Mouse (Mus musculus) kidney, embryonic 15.5 days (tissue): ENCODE data around the gene Ncapd3. TPM values are rescaled to one million over a fixed set of nuclear protein-coding genes. Genes with fewer than 3 reads are reported as not detected.

ENCODE experiments used
- ATAC-seq: fragments of 200-750 bp; cut with Nextera tagmentation; replicated peaks from 2 replicates; pipeline ENCODE4 v1.8.0; 2017; ENCODE audit warnings: moderate TSS enrichment; ENCODE audit not compliant: low FRiP score
- H3K27ac ChIP-seq: fragments of 300-500 bp; sonication (generic); 2 replicates; pipeline ENCODE4 v1.5.1; 2015; ENCODE audit warnings: mild to moderate bottlenecking, inconsistent platforms
- H3K27me3 ChIP-seq: fragments of 300-500 bp; sonication (generic); 2 replicates; pipeline ENCODE4 v1.6.1; 2015; ENCODE audit warnings: inconsistent platforms
- H3K36me3 ChIP-seq: fragments of 300-500 bp; sonication (generic); 2 replicates; pipeline ENCODE4 v1.6.1; 2015; ENCODE audit warnings: inconsistent platforms
- H3K4me1 ChIP-seq: fragments of 300-500 bp; sonication (generic); 2 replicates; pipeline ENCODE4 v1.6.1; 2015; ENCODE audit warnings: inconsistent platforms
- H3K4me2 ChIP-seq: fragments of 300-500 bp; sonication (generic); 2 replicates; pipeline ENCODE4 v1.6.1; 2015; ENCODE audit warnings: moderate library complexity, mild to moderate bottlenecking, inconsistent platforms
- H3K4me3 ChIP-seq: fragments of 300-500 bp; sonication (generic); replicated peaks from 2 replicates; pipeline ENCODE4 v1.5.1; 2015; ENCODE audit warnings: mild to moderate bottlenecking, inconsistent platforms
- H3K9ac ChIP-seq: fragments of 300-500 bp; sonication (generic); 2 replicates; pipeline ENCODE4 v1.6.1; 2015; ENCODE audit warnings: mild to moderate bottlenecking, inconsistent platforms
- H3K9me3 ChIP-seq: fragments of 300-500 bp; sonication (generic); replicated peaks from 2 replicates; pipeline ENCODE4 v1.6.1; 2016; ENCODE audit warnings: inconsistent platforms
- WGBS: fragments of 180-500 bp; shearing (Covaris S2); methylation state at CpG from one replicate; pipeline ENCODE4 v1.1.7; 2015; ENCODE audit warnings: mixed read lengths; 5-methylcytosine and 5-hydroxymethylcytosine counted together
- polyA plus RNA-seq: library from polyadenylated mRNA; unstranded; fragments of >200 nt; fragmentation: Nextera tagmentation; extraction: Ambion mirVana; gene quantifications from 2 replicates; pipeline ENCODE4 v1.2.1, GENCODE M21; 2015

Ncapd3 gene
- polyA plus RNA-seq, 1 experiment from 2014 or later: 31.0 TPM

GRCm38 (mm10) chr9:27005231-27005630 is 24.7 kb upstream of the Ncapd3 start:
- H3K4me3 ChIP-seq: no peak overlapping the region
- H3K9me3 ChIP-seq: no peaks in the 10 kb centered on the region
- peaks cover 79% of the 10 kb centered on the region for H3K36me3 ChIP-seq
- ATAC-seq: no peak
- H3K9ac ChIP-seq: no peak overlapping the region
- H3K27ac ChIP-seq: no peak overlapping the region
- no peaks in the 10 kb centered on the region for H3K27me3 ChIP-seq
- H3K4me1 ChIP-seq: peaks cover 14% of the 10 kb centered on the region
- no peak overlapping the region for H3K4me2 ChIP-seq
- 87% methylated on average over 3 of the region's 3 CpGs for WGBS

- Histone ChIP-seq H3K4me2 (no peak overlapping the region), H3K4me1 (peaks cover 7% of the 10 kb centered on the region), H3K27ac (no peak overlapping the region), H3K27me3 (no peaks in the 10 kb centered on the region), H3K9me3 (no peaks in the 10 kb centered on the region), H3K36me3 (peaks cover 86% of the 10 kb centered on the region), H3K9ac (no peak overlapping the region), H3K4me3 (no peak overlapping the region)
- no peak for ATAC-seq
- WGBS: 84% methylated on average over 1 of the region's 1 CpGs
Measured at GRCm38 (mm10) chr9:27005933-27006332, 24.0 kb upstream of the Ncapd3 start.

GRCm38 (mm10) chr9:27006866-27007265 is 23.1 kb upstream of the Ncapd3 start:
- Histone ChIP-seq H3K4me3 (no peak overlapping the region), H3K27me3 (no peaks in the 10 kb centered on the region), H3K4me1 (no peaks in the 10 kb centered on the region), H3K27ac (no peak overlapping the region), H3K36me3 (peaks cover 92% of the 10 kb centered on the region), H3K4me2 (no peak overlapping the region), H3K9me3 (no peaks in the 10 kb centered on the region), H3K9ac (no peak overlapping the region)
- WGBS: 96% methylated on average over 5 of the region's 5 CpGs
- ATAC-seq: no peak

- WGBS: 79% methylated on average over 5 of the region's 5 CpGs
- H3K4me1 ChIP-seq: no peaks in the 10 kb centered on the region
- peaks cover 100% of the 10 kb centered on the region for H3K36me3 ChIP-seq
- ATAC-seq: no peak
- H3K27me3 ChIP-seq: no peaks in the 10 kb centered on the region
- H3K9ac ChIP-seq: no peak overlapping the region
- H3K9me3 ChIP-seq: no peaks in the 10 kb centered on the region
- no peak overlapping the region for H3K27ac ChIP-seq
- no peak overlapping the region for H3K4me3 ChIP-seq
- H3K4me2 ChIP-seq: no peak overlapping the region
Measured at GRCm38 (mm10) chr9:27009231-27009630, 20.7 kb upstream of the Ncapd3 start.

GRCm38 (mm10) chr9:27011572-27011971 is 18.4 kb upstream of the Ncapd3 start:
- no peak overlapping the region for H3K4me3 ChIP-seq
- no peak overlapping the region for H3K9ac ChIP-seq
- ATAC-seq: no peak
- H3K36me3 ChIP-seq: peaks cover 100% of the 10 kb centered on the region
- no peak overlapping the region for H3K27ac ChIP-seq
- H3K27me3 ChIP-seq: no peaks in the 10 kb centered on the region
- 91% methylated on average over 4 of the region's 4 CpGs for WGBS
- H3K4me2 ChIP-seq: no peak overlapping the region
- H3K4me1 ChIP-seq: no peaks in the 10 kb centered on the region
- no peaks in the 10 kb centered on the region for H3K9me3 ChIP-seq

- Histone ChIP-seq H3K4me1 (no peaks in the 10 kb centered on the region), H3K4me2 (no peak overlapping the region), H3K27me3 (no peaks in the 10 kb centered on the region), H3K9ac (no peak overlapping the region), H3K4me3 (no peak overlapping the region), H3K9me3 (no peaks in the 10 kb centered on the region), H3K36me3 (peaks cover 72% of the 10 kb centered on the region), H3K27ac (no peak overlapping the region)
- ATAC-seq: no peak
- WGBS: 95% methylated on average over 10 of the region's 10 CpGs
Measured at GRCm38 (mm10) chr9:27018961-27019360, 11.0 kb upstream of the Ncapd3 start.

- no peak for ATAC-seq
- H3K27ac ChIP-seq: no peak overlapping the region
- H3K36me3 ChIP-seq: peaks cover 30% of the 10 kb centered on the region
- H3K4me1 ChIP-seq: peaks cover 25% of the 10 kb centered on the region
- 87% methylated on average over 4 of the region's 4 CpGs for WGBS
- no peaks in the 10 kb centered on the region for H3K27me3 ChIP-seq
- H3K9me3 ChIP-seq: no peaks in the 10 kb centered on the region
- H3K4me2 ChIP-seq: no peak overlapping the region
- H3K9ac ChIP-seq: no peak overlapping the region
- H3K4me3 ChIP-seq: no peak overlapping the region
Measured at GRCm38 (mm10) chr9:27023681-27024080, 6.3 kb upstream of the Ncapd3 start.

- Histone ChIP-seq H3K27me3 (no peaks in the 10 kb centered on the region), H3K4me1 (peaks cover 39% of the 10 kb centered on the region), H3K9me3 (no peaks in the 10 kb centered on the region), H3K4me2 (peak overlapping the region; percentile 91; the same call in 1 of the 2 replicates), H3K36me3 (peaks cover 18% of the 10 kb centered on the region), H3K9ac (no peak overlapping the region), H3K27ac (no peak overlapping the region), H3K4me3 (no peak overlapping the region)
- no peak for ATAC-seq
- WGBS: 85% methylated on average over 1 of the region's 1 CpGs
Measured at GRCm38 (mm10) chr9:27026708-27027107, 3.3 kb upstream of the Ncapd3 start.

- Histone ChIP-seq H3K9me3 (no peaks in the 10 kb centered on the region), H3K36me3 (peaks cover 4% of the 10 kb centered on the region; the same call in 1 of the 2 replicates), H3K27me3 (no peaks in the 10 kb centered on the region), H3K4me2 (peak overlapping the region; percentile 91), H3K9ac (peak overlapping the region; percentile 94), H3K27ac (peak overlapping the region; percentile 94), H3K4me1 (peaks cover 48% of the 10 kb centered on the region), H3K4me3 (peak overlapping the region; percentile 98)
- under 1% methylated on average over 52 of the region's 52 CpGs for WGBS
- peak; percentile 23 for ATAC-seq
Measured at GRCm38 (mm10) chr9:27029022-27029827, 750 bp upstream of the Ncapd3 start.

- peak; percentile 38 for ATAC-seq
- peak overlapping the region; percentile 98 for H3K4me3 ChIP-seq
- H3K27ac ChIP-seq: peak overlapping the region; percentile 94
- peak overlapping the region; percentile 91 for H3K4me2 ChIP-seq
- peaks cover 5% of the 10 kb centered on the region; the same call in 1 of the 2 replicates for H3K36me3 ChIP-seq
- no peaks in the 10 kb centered on the region for H3K9me3 ChIP-seq
- no peaks in the 10 kb centered on the region for H3K27me3 ChIP-seq
- peaks cover 48% of the 10 kb centered on the region for H3K4me1 ChIP-seq
- under 1% methylated on average over 17 of the region's 17 CpGs for WGBS
- peak overlapping the region; percentile 77 for H3K9ac ChIP-seq
Measured at GRCm38 (mm10) chr9:27030763-27031100, 757 bp downstream of the Ncapd3 start.

GRCm38 (mm10) chr9:27043892-27044291 is 13.9 kb downstream of the Ncapd3 start:
- H3K4me2 ChIP-seq: no peak overlapping the region

GRCm38 (mm10) chr9:27049492-27049891 is 19.5 kb downstream of the Ncapd3 start:
- Histone ChIP-seq H3K27ac (no peak overlapping the region), H3K4me3 (no peak overlapping the region), H3K4me1 (no peaks in the 10 kb centered on the region), H3K4me2 (no peak overlapping the region), H3K36me3 (peaks cover 90% of the 10 kb centered on the region), H3K9me3 (no peaks in the 10 kb centered on the region), H3K9ac (no peak overlapping the region), H3K27me3 (no peaks in the 10 kb centered on the region)
- no peak for ATAC-seq
- 87% methylated on average over 2 of the region's 2 CpGs for WGBS

More at GRCm38 (mm10) chr9:27043892-27044291, 13.9 kb downstream of the Ncapd3 start:
- Histone ChIP-seq H3K27ac (no peak overlapping the region), H3K36me3 (peaks cover 95% of the 10 kb centered on the region), H3K27me3 (no peaks in the 10 kb centered on the region), H3K9ac (no peak overlapping the region), H3K9me3 (no peaks in the 10 kb centered on the region), H3K4me3 (no peak overlapping the region), H3K4me1 (no peaks in the 10 kb centered on the region)
- 89% methylated on average over 5 of the region's 5 CpGs for WGBS
- no peak for ATAC-seq
